Mouse (Mus musculus): ENCODE data around the gene Itfg2.
A peak's percentile ranks its signal among the peaks of the same experiment; 100 is the strongest.

Gene Itfg2

GRCm38 (mm10) chr6:128435474-128435873, 10.7 kb upstream of the Itfg2 start:
- DNase-seq (ENCODE audit: low spot score in 2 of 2), result peak; percentile 87 to 89

GRCm38 (mm10) chr6:128433566-128433965, 8.8 kb upstream of the Itfg2 start:
- no peak for DNase-seq (ENCODE audit: low spot score in 2 of 2)

DNA sequence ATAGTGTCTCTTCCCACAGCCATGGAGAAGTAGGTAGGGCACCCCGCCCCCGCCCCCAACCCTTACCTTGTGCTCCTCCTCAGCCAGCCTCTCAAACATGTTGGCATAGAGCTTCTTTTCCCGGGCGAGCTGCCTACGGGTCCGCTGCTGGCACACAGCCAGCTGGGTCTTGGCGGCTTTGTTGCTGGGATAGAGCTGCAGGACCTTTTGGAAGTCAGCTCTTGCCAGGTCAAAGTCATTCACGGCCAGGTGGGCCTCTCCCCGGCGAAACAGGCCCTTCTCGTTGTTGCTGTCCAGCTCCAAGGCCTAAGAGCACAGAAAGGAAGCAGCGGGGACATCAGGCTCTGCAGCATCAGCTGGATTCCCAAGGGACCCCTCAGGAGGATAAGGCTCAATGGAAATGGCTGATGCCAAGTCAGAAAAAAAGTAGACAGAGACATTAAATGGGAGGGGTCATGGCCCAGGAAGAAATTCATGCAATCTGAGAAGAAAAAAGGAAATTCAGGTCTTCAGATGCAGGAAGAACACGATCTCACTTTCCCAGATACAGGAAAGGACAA, 7.7 kb upstream of the Itfg2 start:
- DNase-seq (ENCODE audit: low spot score in 2 of 2), result peak; percentile 41 to 47

DNA sequence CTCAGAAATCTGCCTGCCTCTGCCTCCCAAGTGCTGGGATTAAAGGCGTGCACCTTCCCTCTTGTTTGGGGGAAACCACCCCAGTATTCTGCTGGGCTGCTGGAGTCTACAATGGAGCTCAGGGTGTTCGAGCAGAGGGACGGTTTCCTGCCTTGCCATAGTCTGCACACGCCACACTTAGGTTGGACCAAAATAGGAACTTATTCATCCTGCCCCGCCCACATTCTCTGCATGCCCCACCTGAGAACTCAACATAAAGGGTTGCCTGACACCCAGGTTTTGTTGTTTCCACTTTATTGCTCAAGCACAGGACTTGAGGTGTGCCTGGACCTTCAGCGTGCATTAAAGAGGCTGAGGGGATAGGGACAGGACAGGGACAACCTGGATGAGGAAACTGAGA, 5.1 kb upstream of the Itfg2 start:
- no peak for DNase-seq (ENCODE audit: low spot score in 2 of 2)

- DNase-seq (ENCODE audit: low spot score in 2 of 2), result no peak
Measured at GRCm38 (mm10) chr6:128429300-128429699, 4.6 kb upstream of the Itfg2 start.

GRCm38 (mm10) chr6:128427571-128427970, 2.8 kb upstream of the Itfg2 start:
- no peak for DNase-seq (ENCODE audit: low spot score in 2 of 2)

DNA sequence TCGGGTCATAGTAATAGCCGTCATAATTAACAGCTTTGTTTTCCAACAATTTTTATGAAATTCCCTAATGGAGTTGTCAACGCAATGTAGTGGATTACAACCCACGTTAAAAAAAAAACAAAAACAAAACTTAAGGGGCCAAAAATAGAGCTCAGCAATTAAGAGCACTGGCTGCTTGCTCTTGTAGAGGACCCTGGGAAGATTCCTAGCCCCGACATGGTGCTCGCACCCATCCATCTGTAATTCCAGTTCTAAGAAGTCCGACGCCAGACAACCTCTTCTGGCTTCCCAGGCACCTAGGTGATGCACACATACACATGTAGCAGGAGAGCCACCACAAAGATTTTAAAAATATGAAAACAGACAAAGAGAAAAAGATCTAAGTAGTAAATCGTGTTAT, 315 bp upstream of the Itfg2 start:
- no peak for DNase-seq (ENCODE audit: low spot score in 2 of 2)

- no peak for DNase-seq (ENCODE audit: low spot score in 2 of 2)
Measured at GRCm38 (mm10) chr6:128423496-128424268, 1.0 kb downstream of the Itfg2 start.

DNA sequence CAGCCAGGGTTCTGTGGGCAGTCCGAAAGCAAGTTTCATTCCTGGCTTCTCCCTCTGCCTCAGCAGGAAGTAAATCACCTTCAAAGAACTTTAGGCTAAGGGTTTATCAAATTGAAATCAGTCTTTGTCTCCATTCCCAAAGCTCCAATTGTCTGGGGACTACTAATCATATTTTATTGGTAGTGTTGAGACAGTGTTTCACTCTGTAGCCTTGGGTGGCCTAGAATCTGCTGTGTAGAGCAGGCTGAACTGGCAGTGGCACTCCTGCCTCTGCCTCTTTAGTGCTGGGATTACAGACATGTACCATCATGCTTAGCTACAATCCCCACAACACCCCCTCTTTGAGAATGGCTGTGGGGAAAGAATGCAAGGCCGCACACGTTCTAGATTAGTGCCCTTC, 3.3 kb downstream of the Itfg2 start:
- no peak for DNase-seq (ENCODE audit: low spot score in 2 of 2)

DNA sequence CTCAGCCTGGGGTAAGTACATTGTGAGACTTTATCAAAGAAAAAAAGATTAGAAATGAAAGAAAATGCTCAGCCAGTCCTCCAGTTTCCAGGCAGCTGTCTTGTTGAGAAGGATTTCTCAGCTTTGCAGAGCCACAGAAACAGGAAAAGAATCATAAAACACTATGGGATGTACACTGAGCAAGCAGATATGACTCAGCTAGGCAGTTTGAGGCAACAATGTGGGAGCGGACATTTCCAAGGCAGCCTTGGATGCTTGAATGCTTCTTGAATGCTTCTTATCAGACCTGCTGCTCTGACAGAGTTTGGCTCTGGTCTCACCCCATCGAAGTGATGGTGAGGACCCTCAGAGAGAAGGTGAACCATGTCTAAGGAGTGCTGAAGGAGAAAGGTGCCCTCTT, 3.7 kb downstream of the Itfg2 start:
- no peak for DNase-seq (ENCODE audit: low spot score in 2 of 2)

DNA sequence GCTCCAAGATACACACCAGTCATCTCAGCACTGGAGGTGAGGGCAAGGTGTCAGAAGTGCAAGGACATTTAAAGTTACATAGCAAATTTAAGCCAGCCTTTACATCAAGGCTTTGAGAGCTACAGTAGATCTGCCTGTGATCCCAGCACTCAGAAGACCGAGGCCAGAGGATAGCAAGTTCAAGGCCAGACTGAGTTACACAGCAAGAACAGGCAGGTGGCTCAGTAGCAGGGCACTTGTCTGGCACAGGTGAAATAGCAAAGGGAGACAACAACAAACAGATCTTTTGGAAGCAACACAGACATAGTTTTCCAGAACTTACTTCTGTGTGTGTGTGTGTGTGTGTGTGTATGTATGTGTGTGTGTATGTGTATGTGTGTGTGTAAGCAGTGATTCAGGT, 6.7 kb downstream of the Itfg2 start:
- no peak for DNase-seq (ENCODE audit: low spot score in 2 of 2)

DNA sequence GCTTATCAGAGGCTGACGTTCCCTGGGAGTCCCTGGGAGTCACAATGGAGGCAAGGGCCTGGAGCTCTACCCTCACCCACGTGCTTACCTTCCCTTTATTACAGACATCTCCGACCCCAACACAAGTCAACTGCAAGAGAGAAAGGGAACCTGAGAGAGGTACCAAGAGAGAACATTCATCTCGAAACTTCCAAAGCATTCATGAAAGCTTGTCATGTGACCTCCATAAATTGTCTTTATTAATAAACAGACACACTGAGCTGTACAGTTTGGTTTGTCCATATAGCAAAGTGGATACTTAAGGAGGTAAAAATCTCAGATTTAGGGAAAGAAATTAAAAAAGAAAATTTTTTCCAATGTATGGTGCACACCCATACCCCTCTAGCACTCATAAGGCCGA, 8.6 kb downstream of the Itfg2 start:
- no peak for DNase-seq (ENCODE audit: low spot score in 2 of 2)

DNA sequence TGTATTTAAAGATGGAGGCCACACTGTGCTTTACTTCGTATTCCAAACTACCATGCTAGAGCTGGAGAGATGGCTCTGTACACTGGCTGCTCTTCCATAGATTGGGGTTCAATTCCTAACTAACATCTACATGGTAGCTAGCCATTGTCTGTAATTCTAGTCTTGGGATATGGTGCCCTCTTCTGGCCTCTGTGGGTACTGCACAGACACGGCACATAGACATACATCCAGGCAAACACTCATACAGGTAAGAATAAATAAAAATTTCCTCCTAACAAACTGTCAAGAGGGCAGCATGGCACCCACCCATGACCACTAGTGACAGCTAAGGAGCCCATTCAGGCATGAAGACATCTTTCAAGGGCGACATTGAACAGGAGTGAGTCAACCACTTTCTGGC, 13.6 kb downstream of the Itfg2 start:
- peak in 1 of 2 experiments; percentile 63 for DNase-seq (ENCODE audit: low spot score in 2 of 2)

DNA sequence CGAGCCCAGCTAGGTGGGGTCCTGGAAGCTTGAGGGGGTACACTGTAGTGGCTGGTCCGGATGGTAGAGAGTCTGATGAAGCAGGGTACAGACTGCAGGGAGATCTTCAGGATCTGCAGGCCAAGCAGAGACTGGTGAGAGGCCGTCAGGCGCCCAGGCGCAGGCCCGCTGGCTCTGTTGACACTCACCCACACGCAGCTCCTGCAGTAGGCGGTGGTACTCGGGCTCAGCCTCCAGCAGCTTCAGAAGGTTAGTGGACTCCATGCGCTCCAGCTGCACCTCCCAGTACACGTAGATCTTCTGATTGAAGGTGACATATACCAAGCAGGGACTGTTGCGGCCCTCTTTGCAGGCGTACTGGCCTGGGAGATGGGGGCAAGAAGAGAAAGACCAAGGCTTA, 14.4 kb downstream of the Itfg2 start:
- DNase-seq (ENCODE audit: low spot score in 2 of 2), result no peak

DNA sequence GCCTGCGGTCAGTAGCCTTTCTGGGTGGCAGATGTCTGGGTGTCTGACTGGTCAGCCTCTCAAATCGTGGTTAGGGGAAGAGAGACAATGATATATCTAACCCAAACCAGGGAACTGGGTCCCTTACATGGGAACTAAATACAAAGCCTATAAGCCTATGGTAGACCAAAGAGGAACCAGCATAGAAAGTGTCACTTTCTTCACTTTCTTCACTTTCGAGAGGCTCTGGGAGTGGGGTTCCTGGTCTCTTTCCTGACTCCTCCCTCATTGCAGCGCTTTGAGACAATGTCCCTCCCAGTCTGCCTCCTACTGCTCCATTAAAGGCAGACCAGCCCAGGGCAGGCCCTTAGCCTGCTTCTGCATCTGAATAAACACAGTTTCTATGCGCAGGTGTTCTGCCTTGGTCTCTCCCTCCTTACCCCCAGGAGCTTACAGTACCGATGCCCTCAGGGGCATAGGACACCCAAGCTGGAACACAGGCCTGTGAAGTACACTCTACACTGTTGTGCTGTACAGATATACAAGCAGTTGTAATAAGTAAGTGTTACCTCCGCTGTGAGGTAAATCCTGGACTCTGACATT, 16.1 kb downstream of the Itfg2 start:
- DNase-seq (ENCODE audit: low spot score in 2 of 2), result no peak

- no peak for DNase-seq (ENCODE audit: low spot score in 2 of 2)
Measured at GRCm38 (mm10) chr6:128404708-128405107, 20.0 kb downstream of the Itfg2 start.

GRCm38 (mm10) chr6:128399421-128400185, 25.1 kb downstream of the Itfg2 start:
- DNase-seq (ENCODE audit: low spot score in 2 of 2), result no peak

DNA sequence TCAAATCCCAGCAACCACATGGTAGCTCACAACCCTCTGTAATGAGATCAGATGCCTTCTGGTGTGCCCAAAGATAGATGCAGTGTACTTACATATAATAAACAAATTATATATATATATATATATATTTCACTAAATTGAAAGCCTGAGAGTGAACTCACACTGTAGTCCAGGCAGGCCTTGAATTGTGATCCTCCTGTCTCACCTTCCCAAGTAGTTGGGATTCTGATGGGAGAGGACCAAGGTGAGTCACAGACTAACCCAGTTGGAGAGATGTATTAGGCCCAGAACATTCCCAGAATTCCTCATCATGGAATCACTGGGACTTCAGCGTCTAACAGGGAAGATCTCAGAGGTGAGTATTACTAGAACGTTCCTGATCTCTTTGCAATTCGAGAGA, 25.7 kb downstream of the Itfg2 start, which contains the start of gene Nrip2:
Gene Nrip2 (plus strand): TSS at position 301 of the 400 bp plus-strand sequence.
- no peak for DNase-seq (ENCODE audit: low spot score in 2 of 2)

DNA sequence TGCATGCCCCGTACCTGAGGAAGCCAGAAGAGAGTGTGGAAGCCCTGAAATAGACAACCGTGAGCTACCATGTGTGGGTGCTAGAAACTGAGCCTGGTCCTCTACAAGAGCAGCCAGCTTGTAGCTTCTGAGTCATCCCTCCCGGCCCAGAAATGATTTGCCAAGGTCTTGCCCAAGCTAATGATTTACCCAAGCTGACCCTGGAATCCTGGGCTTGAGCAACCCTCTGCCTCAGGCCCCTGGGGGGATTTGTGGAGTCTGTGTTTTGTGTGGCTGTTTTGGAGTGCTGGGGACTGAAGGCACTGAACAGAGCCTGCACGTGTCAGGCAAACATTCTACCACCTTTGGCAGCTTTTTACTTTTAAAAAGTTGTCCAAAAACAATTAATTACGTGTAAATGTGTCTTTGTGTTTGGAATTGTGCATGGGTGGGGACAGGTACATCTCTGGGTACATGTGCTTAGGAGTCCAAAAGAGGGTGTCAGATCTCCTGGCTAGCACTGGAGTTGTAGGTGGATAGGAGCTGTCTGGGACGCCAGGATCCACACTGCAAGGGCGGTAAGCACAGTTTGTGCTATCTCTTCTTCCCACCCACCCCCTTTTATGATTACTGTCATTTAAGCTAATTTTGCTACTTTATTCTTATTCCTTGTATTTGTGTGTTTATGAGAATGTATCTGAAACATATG, 27.0 kb downstream of the Itfg2 start:
- DNase-seq (ENCODE audit: low spot score in 2 of 2), result no peak

GRCm38 (mm10) chr6:128390683-128391082, 34.0 kb downstream of the Itfg2 start:
- no peak for DNase-seq (ENCODE audit: low spot score in 2 of 2)

DNA sequence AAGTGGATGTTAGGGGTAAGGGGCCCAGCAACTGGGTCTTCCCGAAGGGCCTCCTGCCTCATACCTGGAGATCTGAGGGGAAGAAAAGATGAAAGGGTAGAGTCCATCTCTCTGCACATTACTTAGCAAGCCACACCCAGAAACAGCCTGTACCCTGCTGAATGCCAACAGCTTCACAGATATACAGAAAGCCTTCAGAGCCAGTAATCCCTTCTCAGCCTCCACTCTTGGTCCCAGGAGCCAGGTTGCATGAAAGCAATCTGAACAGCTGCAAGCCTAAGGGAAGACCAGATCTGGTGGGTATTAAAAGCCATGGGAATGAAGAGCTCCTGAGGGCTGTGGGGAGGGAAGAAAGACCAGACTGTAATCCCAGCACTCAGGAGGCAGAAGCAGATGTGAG, 35.5 kb downstream of the Itfg2 start:
- DNase-seq (ENCODE audit: low spot score in 2 of 2), result no peak

- DNase-seq (ENCODE audit: low spot score in 2 of 2), result no peak
Measured at GRCm38 (mm10) chr6:128385026-128385425, 39.7 kb downstream of the Itfg2 start.

All from heart, adult 9 months (tissue).